Mouse (Mus musculus) CH12.LX (cell line): Measurements from ENCODE around the gene Prelp. TPM values are rescaled to one million over a fixed set of nuclear protein-coding genes. Genes with fewer than 3 reads are reported as not detected.

Experiments used
- DNase-seq: peaks from one replicate; pipeline ENCODE4 v3.0.0-alpha.2; 2013; ENCODE audit errors: extremely low read depth
- H3K27ac ChIP-seq: 2 replicates; pipeline ENCODE4 v1.5.1; 2012; ENCODE audit warnings: low read depth, mild to moderate bottlenecking, control low read depth, moderate library complexity; ENCODE audit not compliant: insufficient read depth
- H3K27me3 ChIP-seq: replicated peaks from 2 replicates; pipeline ENCODE3; 2012; ENCODE audit warnings: inconsistent platforms
- H3K36me3 ChIP-seq, 2 experiments: replicated peaks in 1 of 2; 2 replicates each; pipeline versions ENCODE3 to v1.6.1; 2012; ENCODE audit warnings: inconsistent platforms in 1 of 2, low read length in 1 of 2, mild to moderate bottlenecking in 1 of 2, mixed read lengths in 1 of 2, moderate library complexity in 1 of 2; ENCODE audit not compliant: control insufficient read depth in 1 of 2, insufficient read depth in 1 of 2
- H3K4me1 ChIP-seq, 2 experiments: 2 replicates each; pipeline ENCODE4 v1.6.1; 2012; ENCODE audit warnings: inconsistent platforms in 1 of 2, moderate library complexity in 1 of 2; ENCODE audit not compliant: insufficient read depth in 2 of 2, control insufficient read depth in 1 of 2
- H3K4me2 ChIP-seq: 2 replicates; pipeline ENCODE4 v1.6.1; 2012; ENCODE audit warnings: low read depth, mild to moderate bottlenecking, control low read depth; ENCODE audit not compliant: poor library complexity, insufficient read depth, severe bottlenecking
- H3K4me3 ChIP-seq, 3 experiments: fragments of 150-350 bp in 1 of 3; sonication (generic) in 1 of 3; replicated peaks in 1 of 3; 2 replicates each; pipeline versions ENCODE3 to v1.5.1; 2011 to 2012; ENCODE audit warnings: low read depth in 2 of 3, low read length in 2 of 3, mild to moderate bottlenecking in 2 of 3, moderate library complexity in 2 of 3, control low read depth in 1 of 3, improper control_type of control experiment in 1 of 3, inconsistent platforms in 1 of 3, mixed read lengths in 1 of 3; ENCODE audit not compliant: poor library complexity in 1 of 3
- H3K79me2 ChIP-seq: replicated peaks from 2 replicates; pipeline ENCODE4 v1.6.1; 2012; ENCODE audit warnings: mild to moderate bottlenecking, moderate library complexity; ENCODE audit not compliant: control insufficient read depth, poor library complexity, insufficient read depth, severe bottlenecking; ENCODE audit errors: extremely low read depth
- H3K9ac ChIP-seq: 2 replicates; pipeline ENCODE4 v1.6.1; 2012; ENCODE audit warnings: low read depth, mild to moderate bottlenecking, control low read depth, moderate library complexity; ENCODE audit not compliant: insufficient read depth
- H3K9me3 ChIP-seq: replicated peaks from 2 replicates; pipeline ENCODE3; 2012; ENCODE audit warnings: low read length, inconsistent platforms, mixed read lengths
- CHD2 ChIP-seq: IDR thresholded peaks from 2 replicates; pipeline ENCODE4 v1.6.1; 2011; ENCODE audit warnings: low read length, improper control_type of control experiment
- GABPA ChIP-seq: IDR thresholded peaks from 2 replicates; pipeline ENCODE4 v1.6.1; 2012; ENCODE audit warnings: low read depth, low read length, improper control_type of control experiment, inconsistent platforms; ENCODE audit not compliant: insufficient replicate concordance
- HCFC1 ChIP-seq: IDR thresholded peaks from 2 replicates; pipeline ENCODE4 v1.6.1; 2012; ENCODE audit warnings: low read depth, mild to moderate bottlenecking, inconsistent platforms, low read length, improper control_type of control experiment
- IRF4 ChIP-seq: IDR thresholded peaks from 2 replicates; pipeline ENCODE4 v1.6.1; 2014; ENCODE audit warnings: low read depth, mild to moderate bottlenecking, inconsistent platforms, low read length, improper control_type of control experiment
- JUN ChIP-seq: IDR thresholded peaks from 2 replicates; pipeline ENCODE4 v1.6.1; 2011; ENCODE audit warnings: low read depth, mild to moderate bottlenecking, low read length, improper control_type of control experiment, moderate library complexity; ENCODE audit not compliant: insufficient read depth
- KAT2A ChIP-seq: IDR thresholded peaks from 2 replicates; pipeline ENCODE4 v1.6.1; 2012; ENCODE audit warnings: low read length, improper control_type of control experiment, inconsistent platforms; ENCODE audit not compliant: insufficient replicate concordance
- MAFK ChIP-seq: IDR thresholded peaks from 2 replicates; pipeline ENCODE4 v1.6.1; 2011; ENCODE audit warnings: low read length, improper control_type of control experiment; ENCODE audit not compliant: insufficient replicate concordance
- MAX ChIP-seq: IDR thresholded peaks from 2 replicates; pipeline ENCODE4 v1.6.1; 2011; ENCODE audit warnings: low read length, improper control_type of control experiment
- MAZ ChIP-seq: IDR thresholded peaks from 2 replicates; pipeline ENCODE4 v1.6.1; 2012; ENCODE audit warnings: low read depth, mild to moderate bottlenecking, inconsistent platforms, low read length, improper control_type of control experiment, moderate library complexity
- MEF2A ChIP-seq: IDR thresholded peaks from 2 replicates; pipeline ENCODE4 v1.6.1; 2014; ENCODE audit warnings: low read depth, mild to moderate bottlenecking, inconsistent platforms, low read length, improper control_type of control experiment, borderline replicate concordance
- MYC ChIP-seq: IDR thresholded peaks from 2 replicates; pipeline ENCODE4 v1.6.1; 2011; ENCODE audit warnings: low read depth, mild to moderate bottlenecking, improper control_type of control experiment, low read length
- NRF1 ChIP-seq: IDR thresholded peaks from 2 replicates; pipeline ENCODE4 v1.6.1; 2014; ENCODE audit warnings: low read depth, mild to moderate bottlenecking, inconsistent platforms, low read length, improper control_type of control experiment, moderate library complexity
- PAX5 ChIP-seq: IDR thresholded peaks from 2 replicates; pipeline ENCODE4 v1.6.1; 2012; ENCODE audit warnings: low read length, inconsistent platforms, mixed read lengths
- POLR2A ChIP-seq: IDR thresholded peaks from 2 replicates; pipeline ENCODE4 v1.6.1; 2011; ENCODE audit warnings: low read depth, mild to moderate bottlenecking, improper control_type of control experiment, low read length
- POLR2AphosphoS2 ChIP-seq: IDR thresholded peaks from 2 replicates; pipeline ENCODE4 v1.6.1; 2011; ENCODE audit warnings: low read depth, low read length, improper control_type of control experiment
- SMC3 ChIP-seq: IDR thresholded peaks from 2 replicates; pipeline ENCODE4 v1.6.1; 2011; ENCODE audit warnings: low read depth, low read length, improper control_type of control experiment
- TBP ChIP-seq: conservative IDR thresholded peaks from 2 replicates; pipeline ENCODE4 v1.6.1; 2011; ENCODE audit warnings: low read depth, low read length, improper control_type of control experiment
- TCF12 ChIP-seq: IDR thresholded peaks from 2 replicates; pipeline ENCODE4 v1.6.1; 2014; ENCODE audit warnings: low read depth, mild to moderate bottlenecking, inconsistent platforms, low read length, improper control_type of control experiment
- USF1 ChIP-seq: IDR thresholded peaks from 2 replicates; pipeline ENCODE4 v1.6.1; 2014; ENCODE audit warnings: low read depth, mild to moderate bottlenecking, inconsistent platforms, low read length, improper control_type of control experiment
- USF2 ChIP-seq: conservative IDR thresholded peaks from 2 replicates; pipeline ENCODE4 v1.6.1; 2011; ENCODE audit warnings: low read depth, low read length, improper control_type of control experiment
- ZKSCAN1 ChIP-seq: IDR thresholded peaks from 2 replicates; pipeline ENCODE4 v1.6.1; 2012; ENCODE audit warnings: low read depth, inconsistent platforms, low read length, improper control_type of control experiment, borderline replicate concordance
- ZMIZ1 ChIP-seq: IDR thresholded peaks from 2 replicates; pipeline ENCODE4 v1.6.1; 2012; ENCODE audit warnings: low read depth, mild to moderate bottlenecking, inconsistent platforms, low read length, improper control_type of control experiment
- ZNF384 ChIP-seq: IDR thresholded peaks from 2 replicates; pipeline ENCODE4 v1.6.1; 2012; ENCODE audit warnings: low read depth, low read length, improper control_type of control experiment, inconsistent platforms
- dilution Hi-C: fragments of 300-500 bp; cut with MboI; formaldehyde crosslinking; loops from 2 replicates; pipeline ENCODE4 v1.14.3; 2020; ENCODE audit warnings: low sequenced_read_pairs; ENCODE audit not compliant: extremely low pct_unique_long_range_greater_than_20kb, extremely low pct_ligation_motif_present
- in situ Hi-C: fragments of 300-500 bp; cut with MboI; formaldehyde crosslinking; loops from 3 replicates; pipeline ENCODE4 v1.14.3; 2019; ENCODE audit warnings: low sequenced_read_pairs, low pct_ligation_motif_present, low pct_unique_long_range_greater_than_20kb, mixed read lengths
- polyA plus RNA-seq: library from polyadenylated mRNA; unstranded; fragments of >175 nt; gene quantifications from 2 replicates; pipeline ENCODE4 v1.2.1, GENCODE M21; 2012; ENCODE audit warnings: low read depth; ENCODE audit not compliant: insufficient read length
- total RNA-seq, 2 experiments: library from RNA; depleted of rRNA; stranded (reverse); fragments of 300-350 nt in 1 of 2; fragments of >200 nt in 1 of 2; gene quantifications; 2 replicates each; pipeline ENCODE4 v1.2.3; 2012 to 2014

Gene Prelp
- total and polyA plus RNA-seq, 3 experiments, result not detected

DNA sequence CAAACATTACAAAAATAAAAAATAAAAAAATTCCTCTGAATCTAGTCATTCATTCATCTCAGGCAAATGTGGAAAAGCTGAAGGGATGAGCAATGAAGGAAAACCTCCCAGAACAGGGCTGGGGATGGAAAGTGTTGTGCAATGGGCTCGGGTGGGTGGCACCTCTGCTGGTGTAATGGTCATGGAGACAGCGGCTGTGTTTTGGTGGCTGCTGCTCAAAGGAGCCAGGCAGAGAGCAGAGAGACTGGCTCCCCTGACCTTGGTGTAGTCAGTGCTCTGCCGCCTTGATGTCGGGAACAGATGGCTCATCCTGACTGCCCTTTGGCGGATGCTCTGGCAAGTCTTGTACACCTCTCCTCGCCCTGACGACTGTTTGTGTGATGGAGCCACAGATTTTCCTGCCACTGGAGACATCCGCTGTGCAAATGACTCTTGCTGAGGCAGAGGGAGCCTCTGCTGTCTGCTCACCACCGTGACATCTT, 32.1 kb upstream of the Prelp start:
- Histone ChIP-seq H3K4me1 (no peaks in the 10 kb centered on the region), H3K9me3 (no peaks in the 10 kb centered on the region), H3K36me3 (no peaks in the 10 kb centered on the region), H3K79me2 (no peaks in the 10 kb centered on the region), H3K4me2 (no peak overlapping the region), H3K27ac (no peak overlapping the region), H3K9ac (no peak overlapping the region), H3K4me3 (no peak overlapping the region), H3K27me3 (peaks cover 86% of the 10 kb centered on the region)
- TF ChIP-seq JUN (no peak), KAT2A (no peak), MAZ (no peak), USF2 (no peak), GABPA (no peak), ZNF384 (no peak), POLR2A (no peak), MEF2A (no peak), CHD2 (no peak), HCFC1 (no peak), IRF4 (no peak), ZMIZ1 (no peak)
- no peak for DNase-seq
- dilution Hi-C loops (no loop called here), in situ Hi-C loops (no loop called here)

DNA sequence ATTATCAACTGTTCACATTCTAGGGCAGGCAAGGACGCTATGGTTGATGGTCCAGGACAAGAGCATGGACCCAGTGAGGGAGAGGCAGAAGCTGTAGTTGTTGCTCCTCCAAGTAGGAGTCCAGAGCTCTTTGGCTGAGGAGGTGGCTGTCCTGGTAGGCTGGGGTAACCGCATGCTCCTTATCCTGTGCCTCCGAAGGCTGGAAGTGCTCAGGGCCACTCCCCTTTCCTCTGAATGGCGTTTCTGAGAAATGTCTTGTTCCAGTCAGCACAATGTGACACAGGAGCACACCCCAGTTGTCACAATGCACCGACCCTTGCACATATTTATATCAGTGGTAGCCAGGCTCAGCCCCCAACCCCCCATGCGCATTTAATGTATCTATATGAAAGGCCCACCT, 30.4 kb upstream of the Prelp start:
- Histone ChIP-seq H3K9ac (no peak overlapping the region), H3K4me1 (no peaks in the 10 kb centered on the region), H3K9me3 (no peaks in the 10 kb centered on the region), H3K36me3 (no peaks in the 10 kb centered on the region), H3K27me3 (peaks cover 89% of the 10 kb centered on the region), H3K4me2 (no peak overlapping the region), H3K27ac (no peak overlapping the region), H3K4me3 (no peak overlapping the region), H3K79me2 (no peaks in the 10 kb centered on the region)
- no peak for TF ChIP-seq PAX5
- TF ChIP-seq TBP, result no peak
- TF ChIP-seq USF1, result no peak
- TF ChIP-seq MYC, result no peak
- TF ChIP-seq CHD2, result no peak
- TF ChIP-seq ZMIZ1, result no peak
- no peak for TF ChIP-seq MAFK
- no peak for TF ChIP-seq POLR2AphosphoS2
- TF ChIP-seq SMC3, result no peak
- TF ChIP-seq TCF12, result no peak
- TF ChIP-seq MAX, result no peak
- no peak for TF ChIP-seq NRF1
- no peak for TF ChIP-seq ZNF384
- no peak for TF ChIP-seq ZKSCAN1
- no peak for TF ChIP-seq MAZ
- TF ChIP-seq GABPA, result no peak
- no peak for TF ChIP-seq KAT2A
- in situ Hi-C loops, result no loop called here
- DNase-seq, result no peak
- dilution Hi-C loops, result no loop called here
